Mouse (Mus musculus) hindbrain, embryonic 15.5 days (tissue): ENCODE data around the gene Mib2. TPM values are rescaled to one million over a fixed set of nuclear protein-coding genes. Genes with fewer than 3 reads are reported as not detected.

Source experiments
- ATAC-seq: fragments of 200-750 bp; cut with Nextera tagmentation; 2 replicates; pipeline ENCODE4 v1.8.0; 2017; ENCODE audit warnings: low read depth, moderate number of reproducible peaks, moderate TSS enrichment; ENCODE audit not compliant: low FRiP score
- H3K27ac ChIP-seq: fragments of 300-500 bp; sonication (generic); replicated peaks from 2 replicates; pipeline ENCODE4 v1.5.1; 2015; ENCODE audit warnings: mild to moderate bottlenecking, inconsistent platforms
- H3K27me3 ChIP-seq: fragments of 300-500 bp; sonication (generic); 2 replicates; pipeline ENCODE4 v1.6.1; 2015; ENCODE audit warnings: control low read depth, inconsistent platforms
- H3K36me3 ChIP-seq: fragments of 300-500 bp; sonication (generic); 2 replicates; pipeline ENCODE4 v1.6.1; 2015; ENCODE audit warnings: control low read depth, inconsistent platforms
- H3K4me1 ChIP-seq: fragments of 300-500 bp; sonication (generic); replicated peaks from 2 replicates; pipeline ENCODE4 v1.6.1; 2015; ENCODE audit warnings: control low read depth, inconsistent platforms
- H3K4me2 ChIP-seq: fragments of 300-500 bp; sonication (generic); 2 replicates; pipeline ENCODE4 v1.6.1; 2015; ENCODE audit warnings: moderate library complexity, mild to moderate bottlenecking, inconsistent platforms
- H3K4me3 ChIP-seq: fragments of 300-500 bp; sonication (generic); 2 replicates; pipeline ENCODE4 v1.5.1; 2015; ENCODE audit warnings: mild to moderate bottlenecking, inconsistent platforms
- H3K9ac ChIP-seq: fragments of 300-500 bp; sonication (generic); 2 replicates; pipeline ENCODE4 v1.6.1; 2015; ENCODE audit warnings: inconsistent platforms
- H3K9me3 ChIP-seq: fragments of 300-500 bp; sonication (generic); 2 replicates; pipeline ENCODE4 v1.6.1; 2016; ENCODE audit warnings: control low read depth, inconsistent platforms
- WGBS: fragments of 180-500 bp; shearing (Covaris S2); methylation state at CpG from one replicate; pipeline ENCODE4 v1.1.7; 2015; 5-methylcytosine and 5-hydroxymethylcytosine counted together
- polyA plus RNA-seq: library from polyadenylated mRNA; unstranded; fragments of >200 nt; fragmentation: Nextera tagmentation; extraction: Ambion mirVana; gene quantifications from 2 replicates; pipeline ENCODE4 v1.2.1, GENCODE M21; 2015

The Mib2 gene
- polyA plus RNA-seq, 1 experiment from 2014 or later = 62.2 TPM

DNA sequence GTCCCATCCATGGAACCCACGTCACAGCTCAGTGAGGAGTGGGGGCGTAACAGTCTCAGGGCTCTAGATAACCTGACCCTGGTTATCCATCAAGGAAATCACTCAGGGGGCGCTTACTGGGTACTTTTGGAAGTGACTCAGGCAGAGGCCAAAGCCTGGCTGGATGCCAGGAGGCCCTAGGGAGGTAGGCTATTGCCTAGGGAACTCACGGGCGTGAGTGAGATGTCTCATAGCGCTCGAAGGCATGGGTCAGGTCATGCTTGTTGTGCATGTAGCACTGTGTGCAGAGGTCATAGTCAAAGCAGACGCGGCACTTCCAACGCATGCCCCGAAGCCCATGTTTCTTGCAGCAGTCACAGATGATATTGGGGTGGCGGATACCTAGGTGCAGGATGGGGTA, 8.4 kb downstream of the Mib2 start:
- H3K4me3 ChIP-seq = no peak overlapping the region
- no peaks in the 10 kb centered on the region for H3K9me3 ChIP-seq
- H3K27ac ChIP-seq = no peak overlapping the region
- ATAC-seq = no peak
- no peaks in the 10 kb centered on the region for H3K4me1 ChIP-seq
- H3K9ac ChIP-seq = no peak overlapping the region
- 75% methylated on average over 12 of the region's 12 CpGs for WGBS
- H3K27me3 ChIP-seq = peaks cover 17% of the 10 kb centered on the region
- H3K4me2 ChIP-seq = no peak overlapping the region
- peaks cover 38% of the 10 kb centered on the region for H3K36me3 ChIP-seq

GRCm38 (mm10) chr4:155658961-155659360, 10.0 kb downstream of the Mib2 start:
- Histone ChIP-seq H3K9ac (no peak overlapping the region), H3K27ac (no peak overlapping the region), H3K4me2 (no peak overlapping the region), H3K9me3 (no peaks in the 10 kb centered on the region), H3K36me3 (peaks cover 31% of the 10 kb centered on the region), H3K4me1 (peaks cover 15% of the 10 kb centered on the region), H3K4me3 (no peak overlapping the region), H3K27me3 (peaks cover 33% of the 10 kb centered on the region)
- WGBS = 97% methylated on average over 9 of the region's 10 CpGs
- ATAC-seq = no peak

GRCm38 (mm10) chr4:155656214-155656751, 12.7 kb downstream of the Mib2 start:
- H3K9me3 ChIP-seq = no peaks in the 10 kb centered on the region
- peaks cover 32% of the 10 kb centered on the region for H3K4me1 ChIP-seq
- 90% methylated on average over 13 of the region's 13 CpGs for WGBS
- H3K4me2 ChIP-seq = no peak overlapping the region
- no peak overlapping the region for H3K27ac ChIP-seq
- ATAC-seq = no peak
- peaks cover 38% of the 10 kb centered on the region for H3K36me3 ChIP-seq
- H3K9ac ChIP-seq = no peak overlapping the region
- H3K4me3 ChIP-seq = no peak overlapping the region
- peaks cover 57% of the 10 kb centered on the region for H3K27me3 ChIP-seq

- H3K4me3 ChIP-seq = peak overlapping the region; percentile 27
- H3K9me3 ChIP-seq = no peaks in the 10 kb centered on the region
- H3K4me1 ChIP-seq = peaks cover 32% of the 10 kb centered on the region
- ATAC-seq = peak; percentile 43
- H3K36me3 ChIP-seq = peaks cover 47% of the 10 kb centered on the region
- peaks cover 64% of the 10 kb centered on the region for H3K27me3 ChIP-seq
- peak overlapping the region; percentile 71 for H3K4me2 ChIP-seq
- no peak overlapping the region for H3K9ac ChIP-seq
- no peak overlapping the region for H3K27ac ChIP-seq
- WGBS = 5% methylated on average over 52 of the region's 52 CpGs
Observed at GRCm38 (mm10) chr4:155654456-155655298, 14.3 kb downstream of the Mib2 start.

- H3K9me3 ChIP-seq = no peaks in the 10 kb centered on the region
- WGBS = 1% methylated on average over 6 of the region's 6 CpGs
- H3K36me3 ChIP-seq = peaks cover 50% of the 10 kb centered on the region
- H3K4me2 ChIP-seq = peak overlapping the region; percentile 71
- peaks cover 32% of the 10 kb centered on the region for H3K4me1 ChIP-seq
- no peak overlapping the region for H3K27ac ChIP-seq
- no peak overlapping the region for H3K9ac ChIP-seq
- no peak for ATAC-seq
- no peak overlapping the region for H3K4me3 ChIP-seq
- peaks cover 64% of the 10 kb centered on the region for H3K27me3 ChIP-seq
Observed at GRCm38 (mm10) chr4:155654183-155654455, 14.9 kb downstream of the Mib2 start.

- Histone ChIP-seq H3K27ac (no peak overlapping the region), H3K4me3 (peak overlapping the region; percentile 34), H3K4me2 (peak overlapping the region; percentile 71), H3K36me3 (peaks cover 53% of the 10 kb centered on the region), H3K9ac (peak overlapping the region; percentile 32), H3K4me1 (peaks cover 32% of the 10 kb centered on the region), H3K9me3 (no peaks in the 10 kb centered on the region), H3K27me3 (peaks cover 64% of the 10 kb centered on the region)
- WGBS = 3% methylated on average over 31 of the region's 31 CpGs
- no peak for ATAC-seq
Observed at GRCm38 (mm10) chr4:155653451-155654182, 15.4 kb downstream of the Mib2 start.

DNA sequence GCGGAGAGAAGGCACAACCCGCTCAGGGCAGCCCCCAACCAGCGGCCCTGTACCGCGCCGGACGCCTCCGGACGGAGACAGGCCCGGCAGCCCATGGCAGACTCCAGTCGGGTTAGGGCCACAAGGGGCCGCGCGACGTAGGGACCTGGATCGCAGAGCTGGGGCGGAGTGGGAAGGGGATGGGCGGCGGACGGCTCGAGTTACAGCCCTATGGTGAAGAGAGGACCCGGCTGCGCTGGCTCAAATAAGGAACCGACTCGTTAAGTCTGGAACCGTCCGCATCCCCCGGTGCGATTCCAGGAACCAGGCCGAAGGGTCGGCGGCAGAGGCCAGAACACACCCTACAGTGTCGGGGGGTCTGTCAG, 15.9 kb downstream of the Mib2 start, which contains the start of gene Mmp23:
Gene Mmp23, minus strand, starts transcription at position 299 of the 365 bp plus-strand sequence.
- peak within 1 kb of the TSS; percentile 71 for H3K4me2 ChIP-seq
- 0 out of 2 replicates have a peak, but pooled peaks have one; percentile 16 for ATAC-seq
- H3K27ac ChIP-seq = no peak within 1 kb of the TSS
- WGBS = under 1% methylated on average over 33 of the region's 33 CpGs
- H3K27me3 ChIP-seq = peaks cover 64% of the 10 kb centered on the region
- H3K9ac ChIP-seq = peak within 1 kb of the TSS; percentile 32
- H3K9me3 ChIP-seq = no peaks in the 10 kb centered on the region
- peaks cover 32% of the 10 kb centered on the region for H3K4me1 ChIP-seq
- peaks cover 55% of the 10 kb centered on the region for H3K36me3 ChIP-seq
- peak within 1 kb of the TSS; percentile 34 for H3K4me3 ChIP-seq

DNA sequence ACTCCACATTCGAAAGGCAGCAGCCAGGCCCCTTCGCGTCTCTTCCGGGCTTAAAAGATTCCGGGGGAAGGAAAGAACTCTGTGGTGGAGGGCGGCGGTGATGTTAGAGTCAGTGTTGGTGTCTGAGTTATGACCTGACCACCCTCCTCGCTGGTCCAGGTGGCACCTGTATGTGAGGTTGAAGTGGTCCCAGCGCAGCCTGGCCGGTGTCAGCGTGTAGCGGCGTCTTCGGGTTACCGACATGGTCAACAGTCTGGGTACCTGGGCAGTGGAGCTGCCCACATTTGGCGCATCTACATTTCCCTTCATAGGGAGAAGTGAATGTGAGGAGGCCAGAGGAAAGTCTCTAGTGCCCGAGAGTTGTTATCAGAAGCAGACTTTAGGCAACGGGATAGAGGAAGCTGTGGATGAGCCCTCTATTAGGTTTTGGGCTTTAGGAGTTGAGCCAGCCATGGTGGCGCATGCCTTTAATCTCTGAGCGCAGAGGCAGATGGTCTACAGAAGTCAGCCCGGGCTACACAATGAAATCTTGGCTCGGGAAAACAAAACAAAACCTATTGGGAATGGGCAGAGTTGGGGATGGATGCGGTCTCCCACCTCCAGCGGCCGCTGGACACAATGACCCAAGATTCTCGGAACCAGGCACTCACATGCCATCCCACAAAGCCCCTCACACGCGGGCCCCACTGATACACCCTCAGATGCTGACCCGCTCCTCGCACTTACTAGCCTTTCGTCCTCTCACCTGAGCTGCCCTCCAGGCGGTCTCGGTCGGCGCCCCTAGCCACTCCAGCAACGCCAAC, 16.5 kb downstream of the Mib2 start:
- Histone ChIP-seq H3K9ac (peak overlapping the region; percentile 32), H3K4me2 (peak overlapping the region; percentile 71), H3K4me1 (peaks cover 32% of the 10 kb centered on the region), H3K9me3 (no peaks in the 10 kb centered on the region), H3K4me3 (peak overlapping the region; percentile 34), H3K36me3 (peaks cover 60% of the 10 kb centered on the region), H3K27ac (no peak overlapping the region), H3K27me3 (peaks cover 64% of the 10 kb centered on the region)
- 23% methylated on average over 36 of the region's 36 CpGs for WGBS
- ATAC-seq = 0 out of 2 replicates have a peak, but pooled peaks have one; percentile 5

GRCm38 (mm10) chr4:155651553-155652269, 17.3 kb downstream of the Mib2 start:
- Histone ChIP-seq H3K9me3 (no peaks in the 10 kb centered on the region), H3K36me3 (peaks cover 57% of the 10 kb centered on the region), H3K27me3 (peaks cover 58% of the 10 kb centered on the region), H3K4me3 (no peak overlapping the region), H3K4me2 (no peak overlapping the region), H3K4me1 (peaks cover 32% of the 10 kb centered on the region), H3K9ac (no peak overlapping the region), H3K27ac (no peak overlapping the region)
- ATAC-seq = no peak
- WGBS = 71% methylated on average over 15 of the region's 15 CpGs

- H3K27me3 ChIP-seq = peaks cover 35% of the 10 kb centered on the region
- H3K9me3 ChIP-seq = no peaks in the 10 kb centered on the region
- H3K4me3 ChIP-seq = no peak overlapping the region
- ATAC-seq = no peak
- no peak overlapping the region for H3K9ac ChIP-seq
- H3K36me3 ChIP-seq = peaks cover 57% of the 10 kb centered on the region
- peaks cover 20% of the 10 kb centered on the region for H3K4me1 ChIP-seq
- H3K4me2 ChIP-seq = no peak overlapping the region
- no peak overlapping the region for H3K27ac ChIP-seq
- WGBS = 93% methylated on average over 11 of the region's 11 CpGs
Observed at GRCm38 (mm10) chr4:155649355-155649754, 19.6 kb downstream of the Mib2 start.

DNA sequence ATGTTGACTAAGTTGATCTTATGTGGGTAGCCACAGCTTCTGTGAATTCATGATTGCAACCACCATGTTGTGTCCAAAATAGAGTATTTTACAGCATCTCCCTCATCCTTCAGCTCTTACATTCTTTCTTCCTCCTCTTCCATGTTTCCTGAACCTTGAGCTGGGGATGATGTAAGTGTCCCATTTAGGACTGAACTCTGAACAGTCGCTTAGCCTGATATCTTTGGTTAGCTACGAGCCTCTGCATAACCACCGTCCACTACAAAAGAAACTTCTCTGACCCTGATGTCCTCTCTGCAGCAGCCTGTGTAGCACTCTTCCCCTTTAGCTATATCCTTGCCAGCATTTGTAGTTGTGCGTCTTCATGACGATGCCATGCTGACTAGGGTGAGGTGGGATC, 23.3 kb downstream of the Mib2 start:
- WGBS = 94% methylated on average over 5 of the region's 5 CpGs
- Histone ChIP-seq H3K36me3 (peaks cover 81% of the 10 kb centered on the region), H3K4me2 (no peak overlapping the region), H3K9me3 (no peaks in the 10 kb centered on the region), H3K9ac (no peak overlapping the region), H3K4me1 (no peaks in the 10 kb centered on the region), H3K27me3 (peaks cover 2% of the 10 kb centered on the region), H3K27ac (no peak overlapping the region), H3K4me3 (no peak overlapping the region)
- ATAC-seq = no peak
